ENCODE assay signal across 7 mouse cellular contexts in genomic region chr1:43467656-43468055, GRCm38 (mm10). TPM values are rescaled to one million over a fixed set of nuclear protein-coding genes. Genes with fewer than 3 reads are reported as not detected.
DNase-seq lines count a peak whose midpoint lies in the region; ATAC-seq lines count a peak whose summit lies in the region.

No protein-coding gene starts in this region.

- ATAC-seq in granulocyte monocyte progenitor cell, adult 5-6 weeks (replicated peaks; ENCODE audit: poor library complexity, severe bottlenecking) = peak; percentile 68

- DNase-seq in kidney, postnatal 10 days = peak; percentile 34
- DNase-seq in kidney, adult 18-20 months = no peak
- peak; percentile 63 for DNase-seq in adrenal gland, postnatal 10 days
- peak; percentile 72 for DNase-seq in naive thymus-derived CD4-positive, alpha-beta T cell, adult 2 months (ENCODE audit: low read depth)
- DNase-seq in urinary bladder, postnatal 10 days (ENCODE audit: low spot score) = no peak
- no peak for DNase-seq in urinary bladder, postnatal 25 days (ENCODE audit: low spot score)

RNA-seq across cellular contexts. Expression of gene Nck2, which starts 23.3 kb away (rescaled TPM):
- 10 to 100 TPM; 27.0 to 33.9 TPM for total RNA-seq in adrenal gland, postnatal 10 days (2021)
- total RNA-seq in granulocyte monocyte progenitor cell, adult 5-6 weeks (2014; fragmentation: Nextera tagmentation) = 14.8 and 23.3 TPM in 2 replicates
- total RNA-seq in granulocyte monocyte progenitor cell, adult 5-6 weeks (2017) = 11.9 and 13.1 TPM in 2 replicates

Comparison
In these comparisons a context has a peak if more than half of its experiments do, and no peak if none do; other contexts are left out.
1. DNase-seq: peak in kidney, postnatal 10 days (single experiment), adrenal gland, postnatal 10 days (single experiment) and naive thymus-derived CD4-positive, alpha-beta T cell, adult 2 months (single experiment); none in kidney, adult 18-20 months (single experiment), urinary bladder, postnatal 10 days (single experiment) and urinary bladder, postnatal 25 days (single experiment).